Mouse (Mus musculus) embryonic facial prominence, embryonic 14.5 days (tissue): ENCODE data around the gene Gm14412. TPM values are rescaled to one million over a fixed set of nuclear protein-coding genes. Genes with fewer than 3 reads are reported as not detected.
"Not testable (repeated sequence)": the region's sequence is repeated elsewhere in the genome, so short reads cannot be mapped to it uniquely, and the experiment has no call there.

Source experiments
- ATAC-seq: fragments of 200-750 bp; cut with Nextera tagmentation; 2 replicates; pipeline ENCODE4 v1.8.0; 2017; ENCODE audit warnings: low read depth, moderate number of reproducible peaks, moderate TSS enrichment
- DNase-seq: peaks from one replicate; pipeline ENCODE4 v3.0.0-alpha.2; 2015; ENCODE audit warnings: low spot score
- H3K27ac ChIP-seq: fragments of 300-500 bp; sonication (generic); replicated peaks from 2 replicates; pipeline ENCODE4 v1.5.1; 2014; ENCODE audit warnings: low read depth, mild to moderate bottlenecking, low read length, moderate library complexity
- H3K27me3 ChIP-seq: fragments of 300-500 bp; sonication (generic); replicated peaks from 2 replicates; pipeline ENCODE4 v1.6.1; 2014; ENCODE audit warnings: low read length; ENCODE audit not compliant: control insufficient read depth, insufficient read depth
- H3K36me3 ChIP-seq: fragments of 300-500 bp; sonication (generic); 2 replicates; pipeline ENCODE4 v1.6.1; 2014; ENCODE audit warnings: low read length, mixed read lengths; ENCODE audit not compliant: control insufficient read depth, insufficient read depth
- H3K4me1 ChIP-seq: fragments of 300-500 bp; sonication (generic); 2 replicates; pipeline ENCODE4 v1.6.1; 2014; ENCODE audit warnings: antibody characterized with exemption, low read length; ENCODE audit not compliant: control insufficient read depth, insufficient read depth
- H3K4me2 ChIP-seq: fragments of 300-500 bp; sonication (generic); 2 replicates; pipeline ENCODE4 v1.6.1; 2014; ENCODE audit warnings: low read depth, mild to moderate bottlenecking, low read length, moderate library complexity, mixed read lengths
- H3K4me3 ChIP-seq: fragments of 300-500 bp; sonication (generic); 2 replicates; pipeline ENCODE4 v1.5.1; 2014; ENCODE audit warnings: low read depth, mild to moderate bottlenecking, low read length
- H3K9ac ChIP-seq: fragments of 300-500 bp; sonication (generic); 2 replicates; pipeline ENCODE4 v1.6.1; 2014; ENCODE audit warnings: low read depth, mild to moderate bottlenecking, low read length, moderate library complexity, mixed read lengths
- H3K9me3 ChIP-seq: fragments of 300-500 bp; sonication (generic); 2 replicates; pipeline ENCODE4 v1.6.1; 2016; ENCODE audit warnings: low read length; ENCODE audit not compliant: control insufficient read depth
- WGBS: fragments of 180-500 bp; shearing (Covaris S2); extraction: QIAGEN DNeasy Blood & Tissue Kit; methylation state at CpG from one replicate; pipeline ENCODE4 v1.1.7; 2014; 5-methylcytosine and 5-hydroxymethylcytosine counted together
- polyA plus RNA-seq: library from polyadenylated mRNA; unstranded; fragments of >200 nt; fragmentation: Nextera tagmentation; extraction: Ambion mirVana; gene quantifications from 2 replicates; pipeline ENCODE4 v1.2.1, GENCODE M21; 2014

The Gm14412 gene
- polyA plus RNA-seq, 1 experiment from 2014 or later, result 0.39 TPM

DNA sequence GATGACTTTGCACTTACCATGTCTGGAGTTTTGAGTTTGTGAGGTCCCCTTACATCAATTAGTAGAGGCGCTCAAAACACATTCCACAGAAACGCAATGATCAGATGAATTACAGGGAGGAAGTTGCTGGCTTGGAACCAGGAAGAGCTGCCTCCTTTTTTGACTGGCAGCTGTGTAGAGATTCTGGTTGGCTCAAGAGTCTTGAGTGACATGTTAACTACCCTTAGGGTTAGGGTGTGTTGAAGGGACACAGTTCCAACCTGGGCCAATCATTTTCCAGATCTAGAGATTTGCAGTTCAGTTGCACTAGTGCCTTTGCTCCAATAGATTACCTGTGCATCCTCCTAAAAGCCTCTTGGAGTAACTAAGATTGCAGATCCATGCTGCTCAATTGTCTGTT lies 51.9 kb downstream of the Gm14412 start:
- H3K4me2 ChIP-seq, H3K4me1 ChIP-seq, H3K9me3 ChIP-seq, ATAC-seq, DNase-seq, H3K4me3 ChIP-seq, H3K36me3 ChIP-seq, H3K27ac ChIP-seq, H3K27me3 ChIP-seq, H3K9ac ChIP-seq: not testable (repeated sequence)
- 73% methylated on average over 2 of the region's 2 CpGs for WGBS

DNA sequence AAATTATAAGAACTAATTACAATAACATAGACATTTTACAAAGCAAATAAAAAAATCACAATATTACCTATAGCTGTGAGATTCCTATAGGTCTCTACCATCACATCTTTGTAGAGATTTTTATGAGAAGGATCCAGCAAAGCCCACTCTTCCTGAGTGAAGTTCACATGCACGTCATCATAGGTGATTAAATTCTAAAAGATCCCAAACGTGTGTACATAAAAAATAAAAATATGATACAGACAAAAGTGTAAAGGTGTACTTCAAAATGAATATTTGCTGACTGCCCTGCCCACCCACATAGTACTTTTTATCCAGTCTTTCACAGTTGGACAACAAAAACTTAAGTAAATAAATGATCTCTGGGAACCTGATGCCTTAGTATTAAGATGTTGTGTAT lies 57.2 kb downstream of the Gm14412 start, which contains the start of gene Gm14409:
Gene Gm14409, minus strand, starts transcription at position 101 of the 400 bp plus-strand sequence.
- ATAC-seq, H3K36me3 ChIP-seq, H3K4me2 ChIP-seq: not testable (repeated sequence)

More for the DNA sequence above, 57.2 kb downstream of the Gm14412 start, which contains the start of gene Gm14409:
- H3K4me1 ChIP-seq, H3K9ac ChIP-seq, H3K27ac ChIP-seq, H3K9me3 ChIP-seq, DNase-seq, H3K4me3 ChIP-seq, H3K27me3 ChIP-seq: not testable (repeated sequence)
- no CpG with 5 or more reads among the region's 2 CpGs for WGBS

Other genes with a start within 250 kb of the Gm14412 start
- not detected in 2 replicates for gene Gm14401, start 250.0 kb downstream of the Gm14412 start, polyA plus RNA-seq
- 26.6 and 30.2 TPM in 2 replicates for gene Gm14410, start 117.9 kb downstream of the Gm14412 start, polyA plus RNA-seq
- not detected in 2 replicates for gene Gm14409, start 57.3 kb downstream of the Gm14412 start, polyA plus RNA-seq
- gene Gm14418, start 74.0 kb upstream of the Gm14412 start, polyA plus RNA-seq, result 8.0 and 10.1 TPM in 2 replicates
- gene Zfp970, start 140.4 kb upstream of the Gm14412 start, polyA plus RNA-seq, result 13.9 and 16.3 TPM in 2 replicates
- 7.8 and 8.1 TPM in 2 replicates for gene Gm14403, start 173.9 kb upstream of the Gm14412 start, polyA plus RNA-seq